Mouse (Mus musculus) liver, adult 2 months (tissue): Measurements from ENCODE around the gene Cap2. TPM values are rescaled to one million over a fixed set of nuclear protein-coding genes. Genes with fewer than 3 reads are reported as not detected.

Experiments used
- DNase-seq: peaks from one replicate; pipeline ENCODE4 v3.0.0-alpha.2; 2011; ENCODE audit warnings: low read depth, low spot score; ENCODE audit errors: extremely low read depth
- H3K27ac ChIP-seq: fragments of 200-500 bp; replicated peaks from 2 replicates; pipeline ENCODE4 v1.5.1; 2012; ENCODE audit warnings: low read depth, mild to moderate bottlenecking, control low read depth, inconsistent platforms, low read length; ENCODE audit not compliant: insufficient read depth
- H3K27me3 ChIP-seq: fragments of 200-500 bp; 2 replicates; pipeline ENCODE4 v1.6.1; 2012; ENCODE audit warnings: mild to moderate bottlenecking, moderate library complexity, low read length, inconsistent platforms; ENCODE audit not compliant: control insufficient read depth, insufficient read depth
- H3K36me3 ChIP-seq: fragments of 200-500 bp; 2 replicates; pipeline ENCODE4 v1.6.1; 2012; ENCODE audit warnings: low read length, inconsistent platforms; ENCODE audit not compliant: control insufficient read depth, insufficient read depth
- H3K4me1 ChIP-seq: fragments of 200-500 bp; 2 replicates; pipeline ENCODE4 v1.6.1; 2011; ENCODE audit warnings: low read length; ENCODE audit not compliant: control insufficient read depth, insufficient read depth
- H3K4me3 ChIP-seq: fragments of 200-500 bp; 2 replicates; pipeline ENCODE4 v1.5.1; 2011; ENCODE audit warnings: low read depth, mild to moderate bottlenecking, control low read depth, low read length, moderate library complexity; ENCODE audit not compliant: insufficient read depth
- H3K79me2 ChIP-seq: fragments of 200-500 bp; 2 replicates; pipeline ENCODE4 v1.6.1; 2012; ENCODE audit warnings: inconsistent platforms, mild to moderate bottlenecking, low read length, moderate library complexity; ENCODE audit not compliant: control insufficient read depth, insufficient read depth
- H3K9ac ChIP-seq: fragments of 200-500 bp; 2 replicates; pipeline ENCODE4 v1.6.1; 2012; ENCODE audit warnings: low read depth, mild to moderate bottlenecking, control low read depth, inconsistent platforms, low read length
- CTCF ChIP-seq: fragments of 200-500 bp; IDR thresholded peaks from 2 replicates; pipeline ENCODE4 v1.5.1; 2011; ENCODE audit warnings: low read depth, low read length, control low read depth
- POLR2A ChIP-seq: fragments of 200-500 bp; IDR thresholded peaks from 2 replicates; pipeline ENCODE4 v1.6.1; 2011; ENCODE audit warnings: low read length, control low read depth; ENCODE audit not compliant: insufficient read depth; ENCODE audit errors: extremely low read depth
- WGBS: fragments of 180-500 bp; shearing (Covaris S2); methylation state at CpG from one replicate; pipeline ENCODE4 v1.1.7; 2018; 5-methylcytosine and 5-hydroxymethylcytosine counted together
- polyA plus RNA-seq: library from polyadenylated mRNA; depleted of rRNA; stranded (reverse); fragments of >200 nt; gene quantifications from 2 replicates; pipeline ENCODE4 v1.2.3, GENCODE M21; 2012
- total RNA-seq: library from RNA; depleted of rRNA; stranded (reverse); fragments of >200 nt; gene quantifications from 2 replicates; pipeline ENCODE4 v1.2.3, GENCODE M21; 2014

Gene Cap2
- total and polyA plus RNA-seq, 2 experiments = 0.09 TPM; not detected in 1

DNA sequence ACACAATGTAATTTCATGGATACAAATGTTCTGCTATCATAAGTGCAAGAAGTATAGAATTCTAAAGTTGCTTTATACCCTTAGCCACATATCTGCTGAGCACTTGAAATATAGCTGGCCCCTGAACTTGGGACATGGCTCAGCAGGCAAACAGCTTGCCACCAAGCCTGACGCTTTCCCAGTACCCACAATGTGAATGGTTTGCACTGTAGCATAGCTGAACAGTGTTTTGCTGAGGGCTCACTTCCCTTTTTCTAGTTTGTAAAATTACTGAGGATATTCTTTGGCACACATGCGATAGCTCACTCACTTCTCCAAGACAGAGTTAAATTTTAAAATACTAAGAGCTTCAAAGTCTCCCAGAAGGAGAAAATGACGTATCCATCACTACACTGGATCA lies 20.4 kb upstream of the Cap2 start:
- H3K4me1 ChIP-seq = no peaks in the 10 kb centered on the region
- H3K27me3 ChIP-seq = no peaks in the 10 kb centered on the region
- DNase-seq = no peak
- no peak overlapping the region for H3K9ac ChIP-seq
- 82% methylated on average over 3 of the region's 3 CpGs for WGBS
- H3K4me3 ChIP-seq = no peak overlapping the region
- TF ChIP-seq CTCF (no peak), POLR2A (no peak)
- H3K27ac ChIP-seq = no peak overlapping the region
- no peaks in the 10 kb centered on the region for H3K36me3 ChIP-seq
- H3K79me2 ChIP-seq = no peaks in the 10 kb centered on the region

DNA sequence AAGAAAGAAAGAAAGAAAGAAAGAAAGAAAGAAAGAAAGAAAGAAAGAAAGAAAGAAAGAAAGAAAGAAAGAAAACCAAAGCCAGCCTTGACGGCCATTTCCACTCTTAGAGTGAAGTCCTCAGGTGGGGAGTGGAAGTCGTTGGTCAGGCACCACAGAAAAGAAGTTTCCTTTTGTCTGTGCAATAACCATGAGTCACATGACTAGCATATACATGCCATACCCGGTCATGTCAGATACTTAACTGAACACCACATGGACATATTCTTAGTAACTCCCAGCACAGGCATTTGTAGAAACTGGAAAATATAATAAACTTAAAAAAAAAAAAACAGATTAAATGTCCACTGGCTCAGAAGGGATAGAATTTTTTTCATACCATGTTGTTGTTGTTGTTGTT lies 16.0 kb upstream of the Cap2 start:
- Histone ChIP-seq H3K9ac (no peak overlapping the region), H3K27ac (no peak overlapping the region), H3K36me3 (no peaks in the 10 kb centered on the region), H3K4me3 (no peak overlapping the region), H3K27me3 (no peaks in the 10 kb centered on the region), H3K79me2 (no peaks in the 10 kb centered on the region), H3K4me1 (no peaks in the 10 kb centered on the region)
- TF ChIP-seq CTCF (no peak), POLR2A (no peak)
- no peak for DNase-seq
- WGBS = 76% methylated on average over 3 of the region's 3 CpGs

DNA sequence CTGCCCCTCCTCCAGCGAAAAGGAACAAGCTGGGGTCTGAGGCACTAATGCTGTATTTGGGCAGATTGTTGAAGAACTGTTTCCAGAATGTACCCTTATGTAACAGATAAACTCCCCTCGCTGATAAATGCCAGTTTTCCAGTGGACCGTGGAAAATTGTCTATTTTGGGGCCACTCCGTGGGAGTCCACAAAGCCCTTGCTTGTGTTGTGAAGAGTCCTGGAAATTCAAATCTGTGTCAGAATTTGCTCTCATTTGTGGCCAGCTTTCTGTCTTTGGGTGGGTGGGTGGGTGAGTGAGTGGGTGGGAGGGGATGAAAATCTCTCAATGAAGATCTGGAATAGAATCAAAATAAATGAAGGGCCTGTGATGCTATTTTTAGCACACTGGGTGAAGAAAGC lies 13.5 kb upstream of the Cap2 start:
- Histone ChIP-seq H3K9ac (no peak overlapping the region), H3K27ac (no peak overlapping the region), H3K4me1 (no peaks in the 10 kb centered on the region), H3K4me3 (no peak overlapping the region), H3K79me2 (no peaks in the 10 kb centered on the region), H3K27me3 (no peaks in the 10 kb centered on the region), H3K36me3 (no peaks in the 10 kb centered on the region)
- 81% methylated on average over 4 of the region's 4 CpGs for WGBS
- DNase-seq = no peak
- TF ChIP-seq POLR2A (no peak), CTCF (no peak)

DNA sequence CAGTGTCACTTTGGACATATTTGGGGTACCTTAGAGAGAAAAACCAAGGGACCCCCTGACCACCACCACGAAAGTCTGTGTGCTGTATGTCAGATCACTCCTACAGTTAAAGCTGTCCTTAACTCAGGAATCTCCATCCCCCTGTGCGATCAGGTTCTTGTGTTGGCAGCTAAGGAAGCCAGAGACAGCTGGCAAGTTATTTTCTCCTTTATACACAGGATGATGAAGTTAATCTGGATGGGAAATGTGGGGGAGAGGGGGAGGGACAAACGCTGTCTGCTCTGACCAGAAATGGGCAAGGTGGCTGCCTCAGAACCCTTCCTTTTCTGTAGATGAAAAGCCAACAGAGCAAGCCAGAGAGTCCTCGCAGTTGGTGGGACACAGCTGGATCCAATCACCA lies 11.0 kb upstream of the Cap2 start:
- no peaks in the 10 kb centered on the region for H3K27me3 ChIP-seq
- no peak for DNase-seq
- no peak for TF ChIP-seq CTCF
- no peak for TF ChIP-seq POLR2A
- 45% methylated on average over 4 of the region's 4 CpGs for WGBS
- no peak overlapping the region for H3K9ac ChIP-seq
- no peak overlapping the region for H3K4me3 ChIP-seq
- no peaks in the 10 kb centered on the region for H3K4me1 ChIP-seq
- H3K27ac ChIP-seq = no peak overlapping the region
- no peaks in the 10 kb centered on the region for H3K36me3 ChIP-seq
- H3K79me2 ChIP-seq = no peaks in the 10 kb centered on the region

GRCm38 (mm10) chr13:46502390-46502891 lies 793 bp downstream of the Cap2 start:
- H3K79me2 ChIP-seq = no peaks in the 10 kb centered on the region
- peak overlapping the region; percentile 28; the same call in 1 of the 2 replicates for H3K4me3 ChIP-seq
- no peaks in the 10 kb centered on the region for H3K36me3 ChIP-seq
- H3K27me3 ChIP-seq = peaks cover 10% of the 10 kb centered on the region; the same call in 1 of the 2 replicates
- no peaks in the 10 kb centered on the region for H3K4me1 ChIP-seq
- H3K27ac ChIP-seq = no peak overlapping the region
- no peak for TF ChIP-seq CTCF
- TF ChIP-seq POLR2A = no peak
- WGBS = 19% methylated on average over 20 of the region's 20 CpGs
- H3K9ac ChIP-seq = no peak overlapping the region
- no peak for DNase-seq

DNA sequence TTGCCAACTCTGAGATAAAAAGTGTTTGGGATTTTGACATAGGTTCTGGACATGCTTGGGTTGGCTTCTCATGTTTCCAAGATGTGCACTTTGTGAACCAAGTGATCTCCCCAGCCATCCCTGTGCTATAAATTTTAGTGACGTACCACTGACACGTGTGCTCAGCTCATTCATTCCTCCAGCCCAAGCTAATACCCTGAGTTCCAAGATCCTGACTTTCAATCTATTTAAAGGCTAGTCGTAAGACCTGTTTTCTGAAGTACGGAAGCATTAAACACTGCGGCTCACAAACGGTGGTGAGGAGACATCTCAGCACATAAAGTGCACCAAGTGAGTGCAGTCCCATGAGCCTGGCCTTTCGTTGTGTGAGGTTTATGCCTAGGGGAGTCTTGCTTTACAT lies 6.3 kb downstream of the Cap2 start:
- H3K27me3 ChIP-seq = peaks cover 3% of the 10 kb centered on the region; the same call in 1 of the 2 replicates
- DNase-seq = no peak
- no peaks in the 10 kb centered on the region for H3K79me2 ChIP-seq
- WGBS = 89% methylated on average over 7 of the region's 7 CpGs
- no peaks in the 10 kb centered on the region for H3K36me3 ChIP-seq
- no peak for TF ChIP-seq POLR2A
- no peak for TF ChIP-seq CTCF
- H3K9ac ChIP-seq = no peak overlapping the region
- H3K27ac ChIP-seq = no peak overlapping the region
- no peaks in the 10 kb centered on the region for H3K4me1 ChIP-seq
- no peak overlapping the region for H3K4me3 ChIP-seq
